Mouse (Mus musculus) spleen, postnatal 36 days (tissue): ENCODE measurements at regions not wholly inside any gene's neighbourhood (a gene's known extent, or its start where the extent isn't known, plus 50 kb on each side); places are given as distances from the start of the nearest gene placed in this dataset.
"Not testable (repeated sequence)": the region's sequence is repeated elsewhere in the genome, so short reads cannot be mapped to it uniquely, and the experiment has no call there.

Experiments used
- DNase-seq, 2 experiments: peaks; one replicate each; pipeline ENCODE4 v3.0.0; 2022; ENCODE audit warnings: low spot score in 2 of 2, mixed read lengths in 1 of 2

- no peak for DNase-seq
These were observed 202.0 kb upstream of the Btg1 start for GRCm38 (mm10) chr10:96414807-96415206.

- not testable (repeated sequence) for DNase-seq
These were observed 195.3 kb upstream of the Btg1 start for GRCm38 (mm10) chr10:96421506-96421905.

- no peak for DNase-seq
These were observed 189.4 kb upstream of the Btg1 start for GRCm38 (mm10) chr10:96427407-96427806.

GRCm38 (mm10) chr10:96430142-96430541 is 186.7 kb upstream of the Btg1 start:
- DNase-seq, result peak in 1 of 2 experiments; percentile 31

- DNase-seq, result no peak
These were observed 181.7 kb upstream of the Btg1 start for GRCm38 (mm10) chr10:96435109-96435508.

- DNase-seq, result no peak
These were observed 178.3 kb upstream of the Btg1 start for GRCm38 (mm10) chr10:96438398-96439103.

- DNase-seq, result no peak
These were observed 174.6 kb upstream of the Btg1 start for GRCm38 (mm10) chr10:96442165-96442564.

- DNase-seq, result no peak
These were observed 166.5 kb upstream of the Btg1 start for GRCm38 (mm10) chr10:96450266-96450665.

- DNase-seq, result no peak
These were observed 161.9 kb upstream of the Btg1 start for GRCm38 (mm10) chr10:96454857-96455256.

- no peak for DNase-seq
These were observed 158.3 kb upstream of the Btg1 start for GRCm38 (mm10) chr10:96458551-96458950.

GRCm38 (mm10) chr10:96459186-96459585 is 157.6 kb upstream of the Btg1 start:
- no peak for DNase-seq

- no peak for DNase-seq
These were observed 156.7 kb upstream of the Btg1 start for GRCm38 (mm10) chr10:96460151-96460550.

GRCm38 (mm10) chr10:96460617-96461338 is 156.0 kb upstream of the Btg1 start:
- no peak for DNase-seq

GRCm38 (mm10) chr10:96465967-96466366 is 150.8 kb upstream of the Btg1 start:
- peak; percentile 14 to 36 for DNase-seq

GRCm38 (mm10) chr10:96466845-96467244 is 150.0 kb upstream of the Btg1 start:
- no peak for DNase-seq

- no peak for DNase-seq
These were observed 149.1 kb upstream of the Btg1 start for GRCm38 (mm10) chr10:96467661-96468060.

GRCm38 (mm10) chr10:96471523-96471922 is 145.3 kb upstream of the Btg1 start:
- DNase-seq, result peak in 1 of 2 experiments; percentile 30

GRCm38 (mm10) chr10:96479350-96479749 is 137.5 kb upstream of the Btg1 start:
- no peak for DNase-seq

- DNase-seq, result no peak
These were observed 137.0 kb upstream of the Btg1 start for GRCm38 (mm10) chr10:96479786-96480185.

- peak; percentile 33 to 42 for DNase-seq
These were observed 136.1 kb upstream of the Btg1 start for GRCm38 (mm10) chr10:96480453-96481324.

GRCm38 (mm10) chr10:96481325-96481638 is 135.5 kb upstream of the Btg1 start:
- no peak for DNase-seq

- no peak for DNase-seq
These were observed 130.1 kb upstream of the Btg1 start for GRCm38 (mm10) chr10:96486724-96487123.
